Mouse (Mus musculus) layer of hippocampus, adult 18-20 months (tissue): Measurements from ENCODE around the gene Rere. TPM values are rescaled to one million over a fixed set of nuclear protein-coding genes. Genes with fewer than 3 reads are reported as not detected.

Source experiments
- DNase-seq, 2 experiments: peaks; one replicate each; pipeline ENCODE4 v3.0.0; 2022; ENCODE audit warnings: low spot score in 2 of 2
- total RNA-seq, 2 experiments: library from RNA; stranded (reverse); gene quantifications; 2 replicates each; pipeline ENCODE4 v1.2.3; 2021

The Rere gene
- total RNA-seq, 2 experiments from 2014 or later, result 128 to 139 TPM

DNA sequence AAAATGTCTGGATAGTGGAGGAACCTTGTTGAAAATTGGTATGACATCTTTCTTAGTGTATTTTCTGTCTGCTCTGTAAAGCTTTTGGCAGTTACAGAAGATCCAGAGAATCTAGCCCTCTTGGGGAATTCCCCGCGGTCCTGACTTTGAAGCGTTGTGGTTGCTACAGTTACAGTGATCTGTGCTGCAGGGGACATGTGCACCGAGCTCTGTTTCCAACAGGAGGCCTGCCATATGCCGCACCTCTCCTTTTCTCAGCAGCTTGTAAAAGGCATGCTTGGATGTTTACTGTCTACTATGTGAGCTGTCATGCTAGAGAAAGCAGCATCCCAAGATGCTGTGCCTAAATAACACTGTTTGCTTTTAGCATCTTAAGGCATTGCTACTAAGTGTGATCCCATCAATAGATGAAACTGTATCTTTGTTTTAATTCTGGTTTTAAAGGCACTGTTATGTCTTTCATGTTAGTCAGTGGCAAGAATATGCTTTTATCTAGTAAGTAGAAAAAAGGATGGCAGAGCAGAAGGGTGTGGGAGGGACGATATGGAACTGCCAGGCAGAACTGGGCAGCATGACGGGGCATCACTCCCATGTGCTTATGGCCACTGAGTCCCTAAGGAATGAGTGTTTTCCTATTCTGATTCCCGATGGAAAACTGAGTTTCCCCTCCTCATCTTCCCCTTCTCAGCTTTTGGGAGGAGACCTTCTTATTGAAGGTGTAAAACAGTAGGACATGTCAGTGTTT is 57.6 kb downstream of the Rere start:
- DNase-seq, result peak; percentile 72 to 90

DNA sequence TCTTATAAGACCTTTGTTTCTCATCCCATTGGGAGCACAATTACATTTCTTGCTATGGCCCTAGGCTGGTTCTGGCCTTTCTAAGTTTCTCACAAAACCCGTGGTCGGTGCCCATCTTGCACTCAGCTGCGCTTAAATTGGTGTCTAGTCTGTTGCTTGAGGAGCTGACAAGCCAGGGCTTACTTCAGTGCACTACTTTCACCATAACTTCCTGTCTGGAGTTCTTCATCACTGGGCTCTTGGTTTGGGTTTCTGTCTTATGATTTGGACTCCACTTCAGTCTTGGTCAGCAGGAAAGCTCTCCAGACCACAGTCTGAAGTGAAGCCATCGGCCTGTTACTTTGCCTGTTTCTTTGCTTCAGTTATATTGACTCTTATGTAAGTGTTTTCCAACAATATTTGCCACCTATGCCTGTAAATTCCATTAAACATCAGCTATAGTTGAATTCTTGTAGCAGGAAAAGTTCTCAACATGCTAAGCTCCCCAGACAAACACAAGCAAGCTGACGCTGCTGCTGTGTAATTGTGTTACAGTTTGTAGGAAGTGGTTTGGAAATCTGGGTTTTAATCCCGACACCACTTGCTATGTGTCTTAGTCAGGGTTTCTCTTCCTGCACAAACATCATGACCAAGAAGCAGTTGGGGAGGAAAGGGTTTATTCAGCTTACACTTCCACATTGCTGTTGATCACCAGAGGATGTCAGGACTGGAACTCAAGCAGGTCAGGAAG is 59.5 kb downstream of the Rere start:
- DNase-seq, result no peak

DNA sequence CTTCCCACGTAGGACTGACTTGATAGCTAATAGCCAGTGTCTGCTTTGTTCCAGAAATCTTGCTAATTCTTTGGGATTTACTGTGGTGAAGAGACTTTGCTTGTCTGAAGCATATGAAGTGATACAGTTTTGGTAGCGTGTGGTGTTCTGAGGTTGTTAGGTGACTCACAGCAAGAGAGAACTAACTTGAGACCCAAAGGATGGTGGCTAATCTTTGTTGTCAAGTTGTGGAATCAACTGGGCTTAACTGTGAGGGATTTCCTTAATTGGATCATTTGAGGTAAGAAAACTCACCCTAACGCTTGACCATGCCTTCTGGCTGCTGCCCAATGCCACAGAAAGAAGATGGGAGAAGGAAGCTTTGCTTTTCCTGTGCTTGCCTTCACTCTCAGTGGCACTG is 63.1 kb downstream of the Rere start:
- DNase-seq, result no peak

GRCm38 (mm10) chr4:150346651-150347386 is 65.4 kb downstream of the Rere start:
- no peak for DNase-seq

- DNase-seq, result peak in 1 of 2 experiments; percentile 49
Observed at GRCm38 (mm10) chr4:150347387-150347672, 65.9 kb downstream of the Rere start.

GRCm38 (mm10) chr4:150349680-150350101 is 68.2 kb downstream of the Rere start:
- no peak for DNase-seq

DNA sequence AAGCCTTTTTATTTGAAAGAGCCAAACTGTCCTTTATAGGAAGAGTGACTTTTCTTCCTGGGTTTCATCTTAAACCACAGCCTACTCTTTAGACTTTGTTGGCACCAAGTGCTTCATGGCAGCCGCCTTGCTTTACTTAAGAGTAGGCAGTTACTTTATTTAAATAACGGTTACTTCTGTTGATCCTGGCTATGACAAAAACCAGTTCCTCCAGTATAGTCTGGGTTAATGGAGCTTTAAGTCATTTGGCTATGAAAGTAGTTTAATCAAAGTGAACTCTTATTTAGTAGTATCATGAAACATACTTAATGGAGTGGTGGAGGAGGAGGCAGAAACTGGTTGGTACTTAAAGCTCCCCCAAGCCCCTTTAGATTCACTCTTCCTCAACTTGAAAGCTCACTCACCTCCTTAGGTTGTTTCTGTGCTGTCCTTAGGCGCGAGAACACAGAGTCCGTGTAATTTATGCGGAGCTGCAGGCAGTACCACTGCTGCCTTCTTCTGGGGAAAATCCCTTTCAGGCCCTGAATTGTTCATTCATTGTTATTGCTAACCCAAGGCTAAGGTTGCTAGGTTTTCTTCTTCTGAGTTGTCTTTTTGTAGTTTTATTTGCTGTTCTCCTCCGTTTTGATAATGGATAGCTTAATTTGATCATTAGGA is 70.1 kb downstream of the Rere start:
- no peak for DNase-seq

- no peak for DNase-seq
Observed at GRCm38 (mm10) chr4:150352736-150353135, 71.3 kb downstream of the Rere start.

DNA sequence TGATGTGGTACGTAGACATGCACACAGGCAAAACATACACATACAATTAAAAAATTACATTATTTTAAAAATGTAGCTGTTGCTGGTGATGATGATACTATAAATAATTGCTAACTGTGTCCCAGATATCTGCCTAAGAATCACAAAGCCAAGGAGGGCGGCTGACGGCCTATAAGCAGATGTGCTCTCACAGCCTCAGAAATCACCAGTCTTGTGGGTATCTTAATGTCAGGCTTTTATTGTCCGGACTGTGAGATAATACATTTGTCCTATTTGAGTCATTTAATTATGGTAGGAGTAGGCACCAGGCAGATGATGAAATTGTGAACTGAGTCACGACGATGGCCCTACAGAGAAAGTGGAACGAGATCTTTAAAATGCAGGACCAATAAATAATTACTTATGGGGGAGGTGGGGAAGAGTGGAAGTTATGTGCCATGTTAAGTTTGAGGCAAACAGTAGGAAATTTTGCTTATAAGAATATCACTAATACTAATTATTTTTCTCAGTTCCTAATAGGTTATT is 72.0 kb downstream of the Rere start:
- DNase-seq, result no peak

GRCm38 (mm10) chr4:150355801-150356200 is 74.4 kb downstream of the Rere start:
- no peak for DNase-seq

- DNase-seq, result no peak
Observed at GRCm38 (mm10) chr4:150361986-150362691, 80.7 kb downstream of the Rere start.

DNA sequence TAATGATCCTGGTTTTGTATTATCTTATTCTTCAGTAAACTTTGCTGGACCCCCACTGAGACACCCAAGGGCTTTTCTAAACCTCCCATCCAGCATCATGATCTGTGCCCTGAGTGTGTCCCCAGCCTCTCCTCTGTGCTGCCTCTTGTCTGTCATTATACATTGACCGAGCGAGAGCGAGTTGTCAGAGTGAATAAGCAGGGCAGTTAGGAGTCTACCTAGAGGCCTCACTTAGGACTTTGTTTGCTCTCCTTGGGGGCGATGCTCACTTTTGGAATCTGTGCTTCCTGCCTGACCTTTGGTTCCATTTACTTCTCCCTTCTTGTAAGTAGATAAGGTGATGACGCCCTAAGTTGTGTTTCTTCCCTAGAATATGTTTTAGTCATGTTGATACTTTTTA is 81.4 kb downstream of the Rere start:
- no peak for DNase-seq

DNA sequence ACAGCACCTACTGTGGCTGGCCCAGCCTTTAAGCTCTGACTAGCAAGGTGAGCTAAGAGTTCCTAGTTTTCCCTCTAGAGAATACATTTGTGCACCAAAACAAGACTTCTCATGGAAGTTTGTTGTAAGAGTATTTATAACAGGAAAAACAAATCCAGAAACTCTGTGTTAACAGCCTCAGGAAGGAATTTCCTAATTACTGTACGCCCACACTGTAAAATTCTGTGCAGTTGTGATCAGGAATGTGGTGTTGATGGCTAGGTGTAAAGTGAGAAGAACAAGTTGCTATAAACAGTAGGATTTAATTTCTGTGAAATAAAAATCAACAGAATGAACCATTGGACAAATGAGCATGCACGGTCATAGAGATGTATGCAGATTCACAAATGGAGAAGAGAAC is 83.3 kb downstream of the Rere start:
- no peak for DNase-seq

DNA sequence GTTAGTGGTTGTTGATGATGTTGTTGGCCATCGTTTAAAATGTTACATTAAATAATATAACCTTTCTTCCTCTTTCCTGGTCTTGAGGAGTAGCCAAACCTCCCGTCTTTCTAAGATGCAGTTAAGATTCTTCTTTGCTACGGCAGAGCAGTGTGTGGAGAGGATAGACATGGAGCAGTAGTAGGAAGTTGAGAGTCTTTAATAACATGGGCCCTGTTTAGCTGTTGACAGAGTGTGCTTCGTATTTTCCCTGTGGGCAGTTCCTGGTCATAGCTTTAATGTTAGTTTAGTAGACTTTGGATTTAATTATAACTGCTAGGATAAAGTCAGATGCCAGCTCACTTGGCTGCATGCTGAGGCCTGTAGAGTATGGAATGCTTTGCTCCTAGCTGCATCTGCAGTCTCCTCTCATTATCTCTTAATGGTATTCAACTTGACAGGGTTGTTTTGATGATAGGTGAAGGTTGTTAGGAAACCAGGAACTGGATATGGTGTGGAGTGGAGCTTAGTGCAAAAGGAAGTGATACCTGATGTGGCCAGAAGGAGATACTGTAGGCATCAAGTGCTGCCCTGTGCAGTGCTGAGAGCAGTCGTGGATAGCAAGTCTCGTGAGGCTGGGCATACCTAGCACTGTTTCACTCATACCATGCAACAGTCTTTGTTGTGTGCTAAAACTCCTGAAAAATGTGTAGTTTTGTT is 85.2 kb downstream of the Rere start:
- no peak for DNase-seq

GRCm38 (mm10) chr4:150371580-150372380 is 90.3 kb downstream of the Rere start:
- peak; percentile 37 to 57 for DNase-seq

- DNase-seq, result no peak
Observed at GRCm38 (mm10) chr4:150372631-150373041, 91.2 kb downstream of the Rere start.

GRCm38 (mm10) chr4:150373111-150374109 is 92.0 kb downstream of the Rere start:
- peak in 1 of 2 experiments; percentile 38 for DNase-seq
